Mouse (Mus musculus): ENCODE measurements around the gene Sdha. TPM values are rescaled to one million over a fixed set of nuclear protein-coding genes. Genes with fewer than 3 reads are reported as not detected.
A peak's percentile ranks its signal among the peaks of the same experiment; 100 is the strongest.

Gene Sdha
- polyA plus RNA-seq, 1 experiment from 2014 or later, result 156 TPM

GRCm38 (mm10) chr13:74314616-74315015 is 35.5 kb downstream of the Sdha start:
- no peak overlapping the region for H3K4me3 ChIP-seq (ENCODE audit: low read depth, low read length)
- no peak for TF ChIP-seq EP300 (optimal IDR thresholded peaks at IDR 0.05)
- TF ChIP-seq CTCF (IDR thresholded peaks at IDR 0.05; ENCODE audit: low read depth), result no peak
- ATAC-seq (ENCODE audit: low FRiP score, low TSS enrichment) (no peak), DNase-seq (ENCODE audit: low spot score) (no peak)
- no peak overlapping the region for H3K4me2 ChIP-seq (replicated peaks; ENCODE audit: low read depth)
- H3K4me1 ChIP-seq (replicated peaks; ENCODE audit: control insufficient read depth, insufficient read depth), result no peaks in the 10 kb centered on the region
- no peak overlapping the region for H3K27ac ChIP-seq (replicated peaks)
- WGBS, result 92% methylated on average over 3 of the region's 3 CpGs
- H3K27me3 ChIP-seq (ENCODE audit: control insufficient read depth, insufficient read depth, low read length), result no peaks in the 10 kb centered on the region
- no peaks in the 10 kb centered on the region for H3K9me3 ChIP-seq (ENCODE audit: control insufficient read depth, low read length)
- H3K36me3 ChIP-seq (ENCODE audit: control insufficient read depth, insufficient read depth, low read length), result peaks cover 4% of the 10 kb centered on the region; the same call in 1 of the 2 replicates
- no peak overlapping the region for H3K9ac ChIP-seq (ENCODE audit: low read length)

- ATAC-seq (ENCODE audit: low FRiP score, low TSS enrichment) (no peak), DNase-seq (ENCODE audit: low spot score) (no peak)
- H3K9ac ChIP-seq (ENCODE audit: low read length), result no peak overlapping the region
- H3K27me3 ChIP-seq (ENCODE audit: control insufficient read depth, insufficient read depth, low read length), result no peaks in the 10 kb centered on the region
- H3K27ac ChIP-seq (replicated peaks), result no peak overlapping the region
- no peak overlapping the region for H3K4me2 ChIP-seq (replicated peaks; ENCODE audit: low read depth)
- WGBS, result 96% methylated on average over 1 of the region's 1 CpGs
- no peaks in the 10 kb centered on the region for H3K9me3 ChIP-seq (ENCODE audit: control insufficient read depth, low read length)
- H3K4me3 ChIP-seq (ENCODE audit: low read depth, low read length), result no peak overlapping the region
- peaks cover 31% of the 10 kb centered on the region for H3K36me3 ChIP-seq (ENCODE audit: control insufficient read depth, insufficient read depth, low read length)
- no peaks in the 10 kb centered on the region for H3K4me1 ChIP-seq (replicated peaks; ENCODE audit: control insufficient read depth, insufficient read depth)
- TF ChIP-seq CTCF (IDR thresholded peaks at IDR 0.05; ENCODE audit: low read depth) (no peak), EP300 (optimal IDR thresholded peaks at IDR 0.05) (no peak)
These were observed 44.3 kb downstream of the Sdha start for GRCm38 (mm10) chr13:74305780-74306179.

DNA sequence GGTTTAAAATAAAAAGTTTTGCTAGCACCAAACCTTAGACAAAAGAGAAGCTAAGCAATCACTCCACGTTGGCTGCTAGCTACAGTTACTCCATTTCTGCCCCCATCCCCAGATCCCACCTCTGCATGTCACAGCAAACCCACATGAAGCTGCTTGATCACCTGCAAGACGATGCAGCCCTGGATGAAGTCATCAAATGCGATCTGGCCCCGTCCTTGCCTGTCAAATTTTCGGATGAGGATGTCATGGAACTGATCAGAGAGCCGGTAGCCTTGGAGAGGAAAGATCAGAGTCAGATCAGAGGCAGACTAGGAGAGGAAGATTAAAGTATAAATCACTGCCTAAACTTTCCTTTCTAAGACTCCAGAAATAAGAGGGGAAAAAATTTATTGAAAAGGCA is 44.7 kb downstream of the Sdha start:
- no peak overlapping the region for H3K4me3 ChIP-seq (ENCODE audit: low read depth, low read length)
- DNase-seq (ENCODE audit: low spot score), result no peak
- no peak overlapping the region for H3K4me2 ChIP-seq (replicated peaks; ENCODE audit: low read depth)
- no peak overlapping the region for H3K9ac ChIP-seq (ENCODE audit: low read length)
- H3K36me3 ChIP-seq (ENCODE audit: control insufficient read depth, insufficient read depth, low read length), result peaks cover 29% of the 10 kb centered on the region
- WGBS, result 91% methylated on average over 6 of the region's 6 CpGs
- no peaks in the 10 kb centered on the region for H3K27me3 ChIP-seq (ENCODE audit: control insufficient read depth, insufficient read depth, low read length)
- ATAC-seq (ENCODE audit: low FRiP score, low TSS enrichment), result no peak
- no peaks in the 10 kb centered on the region for H3K4me1 ChIP-seq (replicated peaks; ENCODE audit: control insufficient read depth, insufficient read depth)
- H3K27ac ChIP-seq (replicated peaks), result no peak overlapping the region
- H3K9me3 ChIP-seq (ENCODE audit: control insufficient read depth, low read length), result no peaks in the 10 kb centered on the region
- TF ChIP-seq CTCF (IDR thresholded peaks at IDR 0.05; ENCODE audit: low read depth) (no peak), EP300 (optimal IDR thresholded peaks at IDR 0.05) (no peak)

DNA sequence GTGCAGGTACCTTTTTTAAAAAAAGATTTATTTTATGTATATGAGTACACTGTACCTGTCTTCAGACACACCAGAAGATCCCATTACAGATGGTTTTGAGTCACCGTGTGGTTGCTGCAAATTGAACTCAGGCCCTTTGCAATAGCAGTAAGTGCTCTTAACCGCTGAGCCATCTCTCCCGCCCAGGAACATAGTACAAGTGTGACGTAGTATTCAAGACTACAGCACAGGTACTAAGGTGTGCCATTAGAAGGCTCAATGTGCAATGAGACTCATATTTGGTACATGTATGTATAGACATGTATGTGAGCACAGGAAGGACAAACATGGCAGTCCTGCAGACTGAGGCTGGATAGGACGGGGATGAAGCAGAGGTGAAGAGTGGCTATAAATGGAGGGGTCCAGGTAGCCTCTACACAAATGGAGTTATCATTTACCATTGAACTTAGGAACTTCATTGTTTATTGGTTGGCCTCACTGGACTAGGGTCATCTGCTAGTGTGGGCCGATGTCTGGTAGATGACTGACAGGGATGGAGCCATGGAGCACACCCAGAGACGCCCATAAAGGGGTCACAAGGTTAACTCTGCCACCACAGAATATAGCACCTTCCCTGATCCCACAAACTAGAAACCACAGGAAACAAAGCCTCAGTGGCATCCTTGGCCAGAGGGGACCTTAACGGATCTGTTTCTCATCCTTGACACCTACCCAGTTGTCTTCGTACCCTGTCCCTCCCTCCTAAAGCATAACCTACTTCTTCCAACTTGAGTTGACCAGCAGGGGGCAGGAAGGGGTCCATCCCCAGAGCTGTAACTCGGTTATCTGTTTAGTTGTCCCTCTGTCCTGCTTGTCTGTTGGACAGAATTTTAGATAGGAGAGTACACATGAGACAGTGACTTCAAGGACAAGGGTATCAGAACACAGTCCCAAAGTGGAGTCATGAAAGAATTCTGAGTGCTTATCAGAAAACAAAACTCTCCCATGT is 47.7 kb downstream of the Sdha start:
- ATAC-seq (ENCODE audit: low FRiP score, low TSS enrichment) (peak; percentile 35; the same call in 1 of the 2 replicates), DNase-seq (ENCODE audit: low spot score) (no peak)
- H3K9ac ChIP-seq (ENCODE audit: low read length), result no peak overlapping the region
- no peak overlapping the region for H3K27ac ChIP-seq (replicated peaks)
- no peak overlapping the region for H3K4me2 ChIP-seq (replicated peaks; ENCODE audit: low read depth)
- H3K27me3 ChIP-seq (ENCODE audit: control insufficient read depth, insufficient read depth, low read length), result no peaks in the 10 kb centered on the region
- H3K9me3 ChIP-seq (ENCODE audit: control insufficient read depth, low read length), result no peaks in the 10 kb centered on the region
- H3K36me3 ChIP-seq (ENCODE audit: control insufficient read depth, insufficient read depth, low read length), result peaks cover 19% of the 10 kb centered on the region
- 81% methylated on average over 10 of the region's 10 CpGs for WGBS
- no peaks in the 10 kb centered on the region for H3K4me1 ChIP-seq (replicated peaks; ENCODE audit: control insufficient read depth, insufficient read depth)
- no peak overlapping the region for H3K4me3 ChIP-seq (ENCODE audit: low read depth, low read length)
- TF ChIP-seq CTCF (IDR thresholded peaks at IDR 0.05; ENCODE audit: low read depth) (peak; percentile 55), EP300 (optimal IDR thresholded peaks at IDR 0.05) (no peak)

DNA sequence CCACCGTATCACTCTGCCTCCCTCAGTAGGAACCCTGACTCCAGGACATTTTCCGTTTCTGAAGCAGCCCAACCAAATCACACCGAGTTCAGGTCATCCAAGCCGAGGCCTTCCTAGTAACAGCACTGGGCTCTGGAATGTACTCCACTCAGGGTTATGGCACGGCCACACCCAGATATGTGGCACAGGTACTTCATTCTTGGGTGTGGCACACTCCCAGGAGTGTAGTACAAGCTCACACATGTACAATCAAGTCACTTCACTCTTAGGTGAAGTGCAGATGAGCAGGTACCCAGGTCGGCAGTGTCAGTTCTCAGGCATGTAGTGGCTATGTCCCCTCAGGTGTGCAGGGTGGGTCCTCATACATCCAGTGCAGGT is 48.5 kb downstream of the Sdha start:
- ATAC-seq (ENCODE audit: low FRiP score, low TSS enrichment) (peak; percentile 92), DNase-seq (ENCODE audit: low spot score) (peak; percentile 26)
- Histone ChIP-seq H3K9ac (ENCODE audit: low read length) (no peak overlapping the region), H3K4me2 (replicated peaks; ENCODE audit: low read depth) (no peak overlapping the region), H3K9me3 (ENCODE audit: control insufficient read depth, low read length) (no peaks in the 10 kb centered on the region), H3K4me3 (ENCODE audit: low read depth, low read length) (no peak overlapping the region), H3K4me1 (replicated peaks; ENCODE audit: control insufficient read depth, insufficient read depth) (no peaks in the 10 kb centered on the region), H3K36me3 (ENCODE audit: control insufficient read depth, insufficient read depth, low read length) (peaks cover 17% of the 10 kb centered on the region; the same call in 1 of the 2 replicates), H3K27ac (replicated peaks) (peak overlapping the region; percentile 45; the same call in 1 of the 2 replicates), H3K27me3 (ENCODE audit: control insufficient read depth, insufficient read depth, low read length) (no peaks in the 10 kb centered on the region)
- TF ChIP-seq EP300 (optimal IDR thresholded peaks at IDR 0.05), result no peak
- 62% methylated on average over 6 of the region's 6 CpGs for WGBS

Data from stomach, postnatal 0 days (tissue).